Mouse (Mus musculus) hindbrain, embryonic 16.5 days (tissue): Measurements from ENCODE around the gene Ddx46. TPM values are rescaled to one million over a fixed set of nuclear protein-coding genes. Genes with fewer than 3 reads are reported as not detected.
"Not testable (repeated sequence)": the region's sequence is repeated elsewhere in the genome, so short reads cannot be mapped to it uniquely, and the experiment has no call there.

ENCODE experiments used
- ATAC-seq: fragments of 200-750 bp; cut with Nextera tagmentation; 2 replicates; pipeline ENCODE4 v1.8.0; 2017; ENCODE audit warnings: moderate TSS enrichment, moderate library complexity
- H3K27ac ChIP-seq: fragments of 300-500 bp; sonication (generic); 2 replicates; pipeline ENCODE4 v1.5.1; 2014; ENCODE audit warnings: low read depth, mild to moderate bottlenecking, control low read depth, low read length, moderate library complexity
- H3K27me3 ChIP-seq: fragments of 300-500 bp; sonication (generic); replicated peaks from 2 replicates; pipeline ENCODE4 v1.6.1; 2014; ENCODE audit warnings: low read length; ENCODE audit not compliant: control insufficient read depth, insufficient read depth
- H3K36me3 ChIP-seq: fragments of 300-500 bp; sonication (generic); 2 replicates; pipeline ENCODE4 v1.6.1; 2014; ENCODE audit warnings: mild to moderate bottlenecking, low read length, moderate library complexity, mixed read lengths; ENCODE audit not compliant: control insufficient read depth, insufficient read depth
- H3K4me1 ChIP-seq: fragments of 300-500 bp; sonication (generic); 2 replicates; pipeline ENCODE4 v1.6.1; 2014; ENCODE audit warnings: low read depth, low read length; ENCODE audit not compliant: control insufficient read depth, insufficient read depth
- H3K4me2 ChIP-seq: fragments of 300-500 bp; sonication (generic); 2 replicates; pipeline ENCODE4 v1.6.1; 2014; ENCODE audit warnings: mild to moderate bottlenecking, low read length, control low read depth, moderate library complexity
- H3K4me3 ChIP-seq: fragments of 300-500 bp; sonication (generic); 2 replicates; pipeline ENCODE4 v1.5.1; 2014; ENCODE audit warnings: mild to moderate bottlenecking, low read length, control low read depth, moderate library complexity
- H3K9ac ChIP-seq: fragments of 300-500 bp; sonication (generic); 2 replicates; pipeline ENCODE4 v1.6.1; 2014; ENCODE audit warnings: low read depth, mild to moderate bottlenecking, control low read depth, low read length, moderate library complexity
- H3K9me3 ChIP-seq: fragments of 300-500 bp; sonication (generic); 2 replicates; pipeline ENCODE4 v1.6.1; 2014; ENCODE audit warnings: mild to moderate bottlenecking, low read length, moderate library complexity; ENCODE audit not compliant: control insufficient read depth
- WGBS: fragments of 180-500 bp; shearing (Covaris S2); extraction: QIAGEN DNeasy Blood & Tissue Kit; methylation state at CpG from one replicate; pipeline ENCODE4 v1.1.7; 2014; 5-methylcytosine and 5-hydroxymethylcytosine counted together
- polyA plus RNA-seq: library from polyadenylated mRNA; unstranded; fragments of >200 nt; fragmentation: Nextera tagmentation; extraction: Ambion mirVana; gene quantifications from 2 replicates; pipeline ENCODE4 v1.2.1, GENCODE M21; 2015

Gene Ddx46
- polyA plus RNA-seq, 1 experiment from 2014 or later, result 21.5 TPM

GRCm38 (mm10) chr13:55601611-55602010 lies 33.2 kb upstream of the Ddx46 start:
- no peak overlapping the region for H3K4me3 ChIP-seq
- peaks cover 20% of the 10 kb centered on the region for H3K36me3 ChIP-seq
- H3K4me1 ChIP-seq, result peaks cover 18% of the 10 kb centered on the region
- no peaks in the 10 kb centered on the region for H3K9me3 ChIP-seq
- H3K27me3 ChIP-seq, result no peaks in the 10 kb centered on the region
- H3K9ac ChIP-seq, result no peak overlapping the region
- no peak for ATAC-seq
- H3K4me2 ChIP-seq, result peak overlapping the region; percentile 36; the same call in 1 of the 2 replicates
- H3K27ac ChIP-seq, result no peak overlapping the region
- WGBS, result 5% methylated on average over 3 of the region's 3 CpGs

GRCm38 (mm10) chr13:55604606-55605005 lies 30.2 kb upstream of the Ddx46 start:
- WGBS, result 89% methylated on average over 3 of the region's 3 CpGs
- H3K36me3 ChIP-seq, result peaks cover 20% of the 10 kb centered on the region
- H3K4me2 ChIP-seq, result no peak overlapping the region
- H3K9ac ChIP-seq, result no peak overlapping the region
- no peaks in the 10 kb centered on the region for H3K27me3 ChIP-seq
- no peak overlapping the region for H3K27ac ChIP-seq
- no peak overlapping the region for H3K4me3 ChIP-seq
- H3K9me3 ChIP-seq, result no peaks in the 10 kb centered on the region
- no peak for ATAC-seq
- H3K4me1 ChIP-seq, result peaks cover 13% of the 10 kb centered on the region

- no peak for ATAC-seq
- Histone ChIP-seq H3K4me3 (no peak overlapping the region), H3K9ac (no peak overlapping the region), H3K27me3 (no peaks in the 10 kb centered on the region), H3K4me2 (no peak overlapping the region), H3K4me1 (peaks cover 2% of the 10 kb centered on the region; the same call in 1 of the 2 replicates), H3K9me3 (no peaks in the 10 kb centered on the region), H3K36me3 (peaks cover 23% of the 10 kb centered on the region), H3K27ac (no peak overlapping the region)
- whole genome bisulfite sequencing, result 85% methylated on average over 10 of the region's 10 CpGs
These were observed 27.8 kb upstream of the Ddx46 start for GRCm38 (mm10) chr13:55606899-55607623.

GRCm38 (mm10) chr13:55607624-55608006 lies 27.2 kb upstream of the Ddx46 start:
- no peak for ATAC-seq
- WGBS, result 90% methylated on average over 2 of the region's 2 CpGs
- Histone ChIP-seq H3K27ac (no peak overlapping the region), H3K4me1 (no peaks in the 10 kb centered on the region), H3K36me3 (peaks cover 23% of the 10 kb centered on the region), H3K4me2 (no peak overlapping the region), H3K4me3 (no peak overlapping the region), H3K9ac (no peak overlapping the region), H3K27me3 (no peaks in the 10 kb centered on the region), H3K9me3 (no peaks in the 10 kb centered on the region)

- Histone ChIP-seq H3K4me1 (no peaks in the 10 kb centered on the region), H3K9me3 (no peaks in the 10 kb centered on the region), H3K27me3 (no peaks in the 10 kb centered on the region), H3K36me3 (peaks cover 14% of the 10 kb centered on the region), H3K9ac (no peak overlapping the region), H3K27ac (no peak overlapping the region), H3K4me2 (no peak overlapping the region), H3K4me3 (no peak overlapping the region)
- no peak for ATAC-seq
- 91% methylated on average over 7 of the region's 7 CpGs for WGBS
These were observed 22.8 kb upstream of the Ddx46 start for GRCm38 (mm10) chr13:55611996-55612395.

GRCm38 (mm10) chr13:55613471-55613870 lies 21.4 kb upstream of the Ddx46 start:
- WGBS, result 46% methylated on average over 5 of the region's 5 CpGs
- Histone ChIP-seq H3K4me2 (no peak overlapping the region), H3K27ac (no peak overlapping the region), H3K27me3 (no peaks in the 10 kb centered on the region), H3K9me3 (no peaks in the 10 kb centered on the region), H3K4me3 (no peak overlapping the region), H3K4me1 (no peaks in the 10 kb centered on the region), H3K36me3 (peaks cover 6% of the 10 kb centered on the region), H3K9ac (no peak overlapping the region)
- no peak for ATAC-seq

GRCm38 (mm10) chr13:55619328-55619727 lies 15.5 kb upstream of the Ddx46 start:
- 94% methylated on average over 4 of the region's 4 CpGs for WGBS
- Histone ChIP-seq H3K9ac (no peak overlapping the region), H3K4me2 (no peak overlapping the region), H3K36me3 (no peaks in the 10 kb centered on the region), H3K27me3 (no peaks in the 10 kb centered on the region), H3K4me1 (peaks cover 13% of the 10 kb centered on the region), H3K9me3 (no peaks in the 10 kb centered on the region), H3K4me3 (no peak overlapping the region), H3K27ac (no peak overlapping the region)
- no peak for ATAC-seq

GRCm38 (mm10) chr13:55620275-55620674 lies 14.6 kb upstream of the Ddx46 start:
- Histone ChIP-seq H3K27me3 (no peaks in the 10 kb centered on the region), H3K4me3 (no peak overlapping the region), H3K9ac (no peak overlapping the region), H3K4me2 (no peak overlapping the region), H3K36me3 (no peaks in the 10 kb centered on the region), H3K4me1 (peaks cover 23% of the 10 kb centered on the region), H3K9me3 (no peaks in the 10 kb centered on the region), H3K27ac (no peak overlapping the region)
- ATAC-seq, result no peak
- WGBS, result 73% methylated on average over 2 of the region's 2 CpGs

GRCm38 (mm10) chr13:55622156-55622648 lies 12.6 kb upstream of the Ddx46 start:
- peaks cover 24% of the 10 kb centered on the region for H3K4me1 ChIP-seq
- H3K27me3 ChIP-seq, H3K36me3 ChIP-seq, H3K9me3 ChIP-seq: not testable (repeated sequence)
- 26% methylated on average over 20 of the region's 20 CpGs for WGBS
- ATAC-seq, result peak; percentile 2; the same call in 1 of the 2 replicates
- H3K27ac ChIP-seq, result peak overlapping the region; percentile 96
- H3K4me2 ChIP-seq, result peak overlapping the region; percentile 87
- peak overlapping the region; percentile 84 for H3K4me3 ChIP-seq
- H3K9ac ChIP-seq, result peak overlapping the region; percentile 89
